Mouse (Mus musculus) olfactory bulb, adult 2 months (tissue): ENCODE data around the gene Hist1h2ak. TPM values are rescaled to one million over a fixed set of nuclear protein-coding genes. Genes with fewer than 3 reads are reported as not detected.
"Not testable (repeated sequence)": the region's sequence is repeated elsewhere in the genome, so short reads cannot be mapped to it uniquely, and the experiment has no call there.

Experiments
- H3K27ac ChIP-seq: fragments of 200-500 bp; 2 replicates; pipeline ENCODE4 v1.5.1; 2012; ENCODE audit warnings: low read depth, low read length; ENCODE audit not compliant: insufficient read depth
- H3K4me1 ChIP-seq: fragments of 200-500 bp; 2 replicates; pipeline ENCODE4 v1.6.1; 2012; ENCODE audit warnings: low read length; ENCODE audit not compliant: control insufficient read depth, insufficient read depth
- H3K4me3 ChIP-seq: fragments of 200-500 bp; 2 replicates; pipeline ENCODE4 v1.5.1; 2012; ENCODE audit warnings: mild to moderate bottlenecking, low read depth, low read length, moderate library complexity; ENCODE audit not compliant: insufficient read depth
- CTCF ChIP-seq: fragments of 200-500 bp; IDR thresholded peaks from 2 replicates; pipeline ENCODE4 v1.5.1; 2012; ENCODE audit warnings: low read depth, mild to moderate bottlenecking, low read length, moderate library complexity; ENCODE audit not compliant: insufficient read depth
- POLR2A ChIP-seq: fragments of 200-500 bp; IDR thresholded peaks from 2 replicates; pipeline ENCODE4 v1.6.1; 2012; ENCODE audit warnings: mild to moderate bottlenecking, low read depth, low read length, moderate library complexity; ENCODE audit not compliant: insufficient read depth
- WGBS: fragments of 180-500 bp; shearing (Covaris S2); methylation state at CpG from one replicate; pipeline ENCODE4 v1.1.7; 2018; 5-methylcytosine and 5-hydroxymethylcytosine counted together
- polyA plus RNA-seq: library from polyadenylated mRNA; stranded (reverse); fragments of >200 nt; gene quantifications from 2 replicates; pipeline ENCODE4 v1.2.4, GENCODE M21; 2012; ENCODE audit warnings: low replicate concordance; ENCODE audit not compliant: missing spikeins, insufficient read depth, insufficient read length

Gene Hist1h2ak
- polyA plus RNA-seq, 1 experiment: not detected

- Histone ChIP-seq H3K27ac (no peak overlapping the region; the same call in 1 of the 2 replicates), H3K4me3 (peak overlapping the region; percentile 43), H3K4me1 (peaks cover 5% of the 10 kb centered on the region; the same call in 1 of the 2 replicates)
- TF ChIP-seq CTCF: no peak
- TF ChIP-seq POLR2A: no peak
- 7% methylated on average over 8 of the region's 8 CpGs for WGBS
These were observed 32.7 kb upstream of the Hist1h2ak start for GRCm38 (mm10) chr13:21786189-21786898.

GRCm38 (mm10) chr13:21784311-21784710, 30.7 kb upstream of the Hist1h2ak start:
- WGBS: 32% methylated on average over 6 of the region's 6 CpGs
- TF ChIP-seq POLR2A: no peak
- no peak for TF ChIP-seq CTCF
- no peak overlapping the region for H3K4me3 ChIP-seq
- H3K27ac ChIP-seq: no peak overlapping the region
- no peaks in the 10 kb centered on the region; the same call in 1 of the 2 replicates for H3K4me1 ChIP-seq

GRCm38 (mm10) chr13:21783734-21784161, 30.1 kb upstream of the Hist1h2ak start:
- H3K27ac ChIP-seq: no peak overlapping the region
- TF ChIP-seq CTCF: no peak
- TF ChIP-seq POLR2A: no peak
- no peaks in the 10 kb centered on the region; the same call in 1 of the 2 replicates for H3K4me1 ChIP-seq
- no peak overlapping the region for H3K4me3 ChIP-seq
- WGBS: under 1% methylated on average over 9 of the region's 9 CpGs

- TF ChIP-seq CTCF (no peak), POLR2A (no peak)
- peak within 1 kb of the TSS; percentile 59 for H3K4me3 ChIP-seq
- H3K4me1 ChIP-seq: no peaks in the 10 kb centered on the region; the same call in 1 of the 2 replicates
- H3K27ac ChIP-seq: peak within 1 kb of the TSS; percentile 70; the same call in 1 of the 2 replicates
- WGBS: 0% methylated on average over 17 of the region's 20 CpGs
These were observed 29.6 kb upstream of the Hist1h2ak start, which contains the start of gene Hist1h3i for GRCm38 (mm10) chr13:21783255-21783617. Gene Hist1h3i, minus strand, starts transcription at chr13:21783370.

- 2% methylated on average over 16 of the region's 35 CpGs for WGBS
- H3K4me3 ChIP-seq: peak overlapping the region; percentile 59
- not testable (repeated sequence) for H3K4me1 ChIP-seq
- peak overlapping the region; percentile 70; the same call in 1 of the 2 replicates for H3K27ac ChIP-seq
These were observed 29.0 kb upstream of the Hist1h2ak start for GRCm38 (mm10) chr13:21782361-21783254.

- H3K4me1 ChIP-seq: no peaks in the 10 kb centered on the region; the same call in 1 of the 2 replicates
- TF ChIP-seq CTCF: no peak
- no peak for TF ChIP-seq POLR2A
- H3K27ac ChIP-seq: no peak overlapping the region
- WGBS: 92% methylated on average over 1 of the region's 1 CpGs
- no peak overlapping the region for H3K4me3 ChIP-seq
These were observed 28.0 kb upstream of the Hist1h2ak start for GRCm38 (mm10) chr13:21781639-21782038.

- Histone ChIP-seq H3K27ac (no peak overlapping the region), H3K4me3 (no peak overlapping the region), H3K4me1 (no peaks in the 10 kb centered on the region; the same call in 1 of the 2 replicates)
- 50% methylated on average over 6 of the region's 6 CpGs for WGBS
- TF ChIP-seq CTCF (no peak), POLR2A (no peak)
These were observed 27.5 kb upstream of the Hist1h2ak start for GRCm38 (mm10) chr13:21781021-21781555.

GRCm38 (mm10) chr13:21779767-21780731, 26.4 kb upstream of the Hist1h2ak start, which contains the start of gene Hist1h1b:
Gene Hist1h1b, minus strand, starts transcription at chr13:21780625.
- no peak for TF ChIP-seq CTCF
- TF ChIP-seq POLR2A: peak; percentile 29; the same call in 1 of the 2 replicates
- Histone ChIP-seq H3K4me1 (no peaks in the 10 kb centered on the region; the same call in 1 of the 2 replicates), H3K4me3 (peak within 1 kb of the TSS; percentile 62), H3K27ac (peak within 1 kb of the TSS; percentile 43)
- WGBS: under 1% methylated on average over 44 of the region's 44 CpGs
